Mouse (Mus musculus) midbrain, embryonic 10.5 days (tissue): Measurements from ENCODE around the gene Mecom. TPM values are rescaled to one million over a fixed set of nuclear protein-coding genes. Genes with fewer than 3 reads are reported as not detected.

ENCODE experiments used
- DNase-seq: peaks from one replicate; pipeline ENCODE4 v3.0.0-alpha.2; 2017; ENCODE audit warnings: low spot score
- H3K27ac ChIP-seq: fragments of 300-500 bp; sonication (generic); replicated peaks from 2 replicates; pipeline ENCODE4 v1.5.1; 2016; ENCODE audit warnings: mild to moderate bottlenecking
- H3K27me3 ChIP-seq: fragments of 300-500 bp; sonication (generic); 2 replicates; pipeline ENCODE4 v1.6.1; 2016; ENCODE audit warnings: low read depth, mild to moderate bottlenecking; ENCODE audit not compliant: poor library complexity, severe bottlenecking
- H3K36me3 ChIP-seq: fragments of 300-500 bp; sonication (generic); 2 replicates; pipeline ENCODE4 v1.6.1; 2016; ENCODE audit warnings: mild to moderate bottlenecking, moderate library complexity
- H3K4me1 ChIP-seq: fragments of 300-500 bp; sonication (generic); 2 replicates; pipeline ENCODE4 v1.6.1; 2016
- H3K4me3 ChIP-seq: fragments of 300-500 bp; sonication (generic); 2 replicates; pipeline ENCODE4 v1.5.1; 2016; ENCODE audit warnings: mild to moderate bottlenecking, moderate library complexity
- H3K9me3 ChIP-seq: fragments of 300-500 bp; sonication (generic); replicated peaks from 2 replicates; pipeline ENCODE4 v1.6.1; 2016; ENCODE audit warnings: mild to moderate bottlenecking
- WGBS: fragments of 180-500 bp; shearing (Covaris S2); methylation state at CpG from one replicate; pipeline ENCODE4 v1.1.7; 2016; 5-methylcytosine and 5-hydroxymethylcytosine counted together
- polyA plus RNA-seq: library from polyadenylated mRNA; unstranded; fragments of >200 nt; fragmentation: Nextera tagmentation; extraction: Ambion mirVana; gene quantifications from 2 replicates; pipeline ENCODE4 v1.2.1, GENCODE M21; 2016

Mecom gene
- polyA plus RNA-seq, 1 experiment from 2014 or later, result 22.6 TPM

GRCm38 (mm10) chr3:30466031-30466650 is 81.7 kb downstream of the Mecom start:
- H3K9me3 ChIP-seq, result no peaks in the 10 kb centered on the region
- no peak overlapping the region for H3K27ac ChIP-seq
- peaks cover 6% of the 10 kb centered on the region for H3K4me1 ChIP-seq
- H3K4me3 ChIP-seq, result no peak overlapping the region
- H3K36me3 ChIP-seq, result no peaks in the 10 kb centered on the region
- 61% methylated on average over 11 of the region's 11 CpGs for WGBS
- H3K27me3 ChIP-seq, result no peaks in the 10 kb centered on the region
- no peak for DNase-seq

- Histone ChIP-seq H3K9me3 (no peaks in the 10 kb centered on the region), H3K27me3 (no peaks in the 10 kb centered on the region; the same call in 1 of the 2 replicates), H3K4me3 (no peak overlapping the region), H3K36me3 (no peaks in the 10 kb centered on the region), H3K27ac (no peak overlapping the region), H3K4me1 (0 out of 2 replicates have a peak, but pooled peaks cover 2% of the 10 kb centered on the region)
- WGBS, result 96% methylated on average over 3 of the region's 3 CpGs
- no peak for DNase-seq
Observed at GRCm38 (mm10) chr3:30464497-30464896, 83.3 kb downstream of the Mecom start.

GRCm38 (mm10) chr3:30461831-30462230 is 86.0 kb downstream of the Mecom start:
- H3K27ac ChIP-seq, result no peak overlapping the region
- DNase-seq, result no peak
- H3K36me3 ChIP-seq, result no peaks in the 10 kb centered on the region
- H3K4me1 ChIP-seq, result peaks cover 12% of the 10 kb centered on the region
- H3K27me3 ChIP-seq, result no peaks in the 10 kb centered on the region; the same call in 1 of the 2 replicates
- H3K4me3 ChIP-seq, result no peak overlapping the region
- no peaks in the 10 kb centered on the region for H3K9me3 ChIP-seq
- 92% methylated on average over 2 of the region's 2 CpGs for WGBS

GRCm38 (mm10) chr3:30460890-30461578 is 86.8 kb downstream of the Mecom start:
- Histone ChIP-seq H3K36me3 (no peaks in the 10 kb centered on the region), H3K4me1 (peaks cover 12% of the 10 kb centered on the region), H3K27me3 (no peaks in the 10 kb centered on the region; the same call in 1 of the 2 replicates), H3K4me3 (no peak overlapping the region), H3K9me3 (no peaks in the 10 kb centered on the region), H3K27ac (no peak overlapping the region)
- WGBS, result 87% methylated on average over 9 of the region's 9 CpGs
- DNase-seq, result no peak

- DNase-seq, result no peak
- Histone ChIP-seq H3K4me1 (peaks cover 13% of the 10 kb centered on the region), H3K27ac (no peak overlapping the region), H3K4me3 (no peak overlapping the region), H3K27me3 (no peaks in the 10 kb centered on the region; the same call in 1 of the 2 replicates), H3K36me3 (no peaks in the 10 kb centered on the region), H3K9me3 (no peaks in the 10 kb centered on the region)
- 86% methylated on average over 4 of the region's 4 CpGs for WGBS
Observed at GRCm38 (mm10) chr3:30459626-30460025, 88.2 kb downstream of the Mecom start.

GRCm38 (mm10) chr3:30457975-30458678 is 89.7 kb downstream of the Mecom start:
- Histone ChIP-seq H3K36me3 (no peaks in the 10 kb centered on the region), H3K27me3 (peaks cover 3% of the 10 kb centered on the region; the same call in 1 of the 2 replicates), H3K9me3 (no peaks in the 10 kb centered on the region), H3K4me1 (peaks cover 28% of the 10 kb centered on the region), H3K4me3 (no peak overlapping the region), H3K27ac (no peak overlapping the region)
- 64% methylated on average over 9 of the region's 9 CpGs for WGBS
- DNase-seq, result no peak

- Histone ChIP-seq H3K27me3 (peaks cover 3% of the 10 kb centered on the region; the same call in 1 of the 2 replicates), H3K36me3 (no peaks in the 10 kb centered on the region), H3K4me1 (peaks cover 35% of the 10 kb centered on the region), H3K9me3 (no peaks in the 10 kb centered on the region), H3K27ac (no peak overlapping the region), H3K4me3 (no peak overlapping the region)
- WGBS, result 73% methylated on average over 8 of the region's 8 CpGs
- DNase-seq, result no peak
Observed at GRCm38 (mm10) chr3:30455902-30456301, 91.9 kb downstream of the Mecom start.

- Histone ChIP-seq H3K27me3 (0 out of 2 replicates have a peak, but pooled peaks cover 3% of the 10 kb centered on the region), H3K9me3 (no peaks in the 10 kb centered on the region), H3K4me1 (peaks cover 30% of the 10 kb centered on the region), H3K36me3 (no peaks in the 10 kb centered on the region), H3K4me3 (no peak overlapping the region), H3K27ac (no peak overlapping the region)
- WGBS, result 77% methylated on average over 15 of the region's 15 CpGs
- no peak for DNase-seq
Observed at GRCm38 (mm10) chr3:30453546-30454455, 94.0 kb downstream of the Mecom start.

GRCm38 (mm10) chr3:30453046-30453445 is 94.8 kb downstream of the Mecom start:
- H3K27ac ChIP-seq, result no peak overlapping the region
- WGBS, result 82% methylated on average over 6 of the region's 6 CpGs
- DNase-seq, result no peak

GRCm38 (mm10) chr3:30452511-30452910 is 95.3 kb downstream of the Mecom start:
- WGBS, result 76% methylated on average over 7 of the region's 7 CpGs
- Histone ChIP-seq H3K9me3 (no peaks in the 10 kb centered on the region), H3K27me3 (0 out of 2 replicates have a peak, but pooled peaks cover 3% of the 10 kb centered on the region), H3K27ac (no peak overlapping the region), H3K4me3 (no peak overlapping the region), H3K4me1 (peaks cover 23% of the 10 kb centered on the region), H3K36me3 (no peaks in the 10 kb centered on the region)
- DNase-seq, result no peak

More at GRCm38 (mm10) chr3:30453046-30453445, 94.8 kb downstream of the Mecom start:
- Histone ChIP-seq H3K4me1 (peaks cover 23% of the 10 kb centered on the region), H3K27me3 (0 out of 2 replicates have a peak, but pooled peaks cover 3% of the 10 kb centered on the region), H3K9me3 (no peaks in the 10 kb centered on the region), H3K4me3 (no peak overlapping the region), H3K36me3 (no peaks in the 10 kb centered on the region)

- no peaks in the 10 kb centered on the region for H3K36me3 ChIP-seq
- no peak overlapping the region for H3K4me3 ChIP-seq
- 0 out of 2 replicates have a peak, but pooled peaks cover 3% of the 10 kb centered on the region for H3K27me3 ChIP-seq
- no peak overlapping the region for H3K27ac ChIP-seq
- WGBS, result 88% methylated on average over 10 of the region's 10 CpGs
- H3K9me3 ChIP-seq, result no peaks in the 10 kb centered on the region
- peaks cover 23% of the 10 kb centered on the region for H3K4me1 ChIP-seq
- no peak for DNase-seq
Observed at GRCm38 (mm10) chr3:30450206-30450965, 97.4 kb downstream of the Mecom start.
